ENCODE assay signal across 9 mouse cellular contexts in the genomic region with DNA sequence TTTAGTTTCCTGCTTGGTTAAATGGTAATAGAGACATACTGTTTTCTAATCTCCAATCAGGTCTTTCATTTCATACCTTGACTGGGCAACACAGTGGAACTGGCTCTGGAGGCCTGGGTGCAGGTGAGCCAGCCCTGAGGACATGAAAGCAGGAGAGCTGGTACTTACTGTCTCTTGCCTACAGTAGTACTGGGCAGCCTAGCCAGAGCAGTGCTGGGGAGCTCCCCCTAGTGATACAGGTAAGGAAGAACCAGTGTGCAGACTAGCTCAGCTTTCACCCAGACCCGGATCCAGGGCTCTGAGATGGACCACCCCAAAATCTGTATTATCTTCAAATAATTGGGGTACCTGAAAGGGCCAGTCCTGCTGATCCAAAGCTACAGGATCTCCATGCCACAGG.
DNase-seq lines count a peak whose midpoint lies in the region; ATAC-seq and TF ChIP-seq lines count a peak whose summit lies in the region.
"Had no signal": no experiment of that assay in that cellular context is flagged by ENCODE, and none has a peak within 500 bp of the region (broad histone marks: within the 10 kb centered on the region; RNA-seq: fewer than 3 reads in every experiment).

No protein-coding gene starts in this region.

- peaks cover 5% of the 10 kb centered on the region; the same call in 1 of the 2 replicates for H3K36me3 ChIP-seq in forebrain, embryonic 12.5 days (replicated peaks)
- no peaks in the 10 kb centered on the region for H3K36me3 ChIP-seq in forebrain, embryonic 15.5 days
- H3K36me3 ChIP-seq in liver, postnatal 0 days (replicated peaks; ENCODE audit: insufficient read depth, low read length): no peaks in the 10 kb centered on the region

- TF ChIP-seq EP300 in liver, postnatal 0 days (IDR thresholded peaks at IDR 0.05; ENCODE audit: low read depth): no peak

- H3K4me2 ChIP-seq in forebrain, embryonic 12.5 days: no peak overlapping the region
- H3K4me2 ChIP-seq in forebrain, embryonic 15.5 days (replicated peaks): no peak overlapping the region
- H3K4me2 ChIP-seq in liver, postnatal 0 days (ENCODE audit: low read depth, low read length): no peak overlapping the region
- H3K4me2 ChIP-seq: midbrain, embryonic 12.5 days had no signal

- 52% methylated on average over 1 of the region's 1 CpGs for WGBS in forebrain, embryonic 12.5 days
- 64% methylated on average over 1 of the region's 1 CpGs for WGBS in forebrain, embryonic 15.5 days
- 68% methylated on average over 1 of the region's 1 CpGs for WGBS in liver, postnatal 0 days (ENCODE audit: insufficient replicate concordance)

- TF ChIP-seq CTCF in liver, postnatal 0 days (IDR thresholded peaks at IDR 0.05; ENCODE audit: low read depth): peak; percentile 47

- 0 out of 2 replicates have a peak, but pooled peaks have one; percentile 51 for ATAC-seq in forebrain, embryonic 12.5 days (ENCODE audit: low FRiP score)
- ATAC-seq in forebrain, embryonic 15.5 days (replicated peaks): no peak
- ATAC-seq in liver, postnatal 0 days: no peak

- no peak overlapping the region for H3K4me3 ChIP-seq in forebrain, embryonic 12.5 days (replicated peaks)
- no peak overlapping the region for H3K4me3 ChIP-seq in forebrain, embryonic 15.5 days
- no peak overlapping the region for H3K4me3 ChIP-seq in liver, postnatal 0 days (ENCODE audit: low read depth, low read length)
- H3K4me3 ChIP-seq: midbrain, embryonic 12.5 days had no signal

- no peak overlapping the region for H3K9ac ChIP-seq in forebrain, embryonic 12.5 days
- H3K9ac ChIP-seq in forebrain, embryonic 15.5 days (replicated peaks): no peak overlapping the region
- H3K9ac ChIP-seq in liver, postnatal 0 days (replicated peaks): no peak overlapping the region
- H3K9ac ChIP-seq: midbrain, embryonic 12.5 days had no signal

- no peaks in the 10 kb centered on the region for H3K9me3 ChIP-seq in forebrain, embryonic 12.5 days
- no peaks in the 10 kb centered on the region for H3K9me3 ChIP-seq in forebrain, embryonic 15.5 days
- no peaks in the 10 kb centered on the region for H3K9me3 ChIP-seq in liver, postnatal 0 days (ENCODE audit: low read length)
- H3K9me3 ChIP-seq: midbrain, embryonic 12.5 days had no signal

- H3K27me3 ChIP-seq in forebrain, embryonic 12.5 days: no peaks in the 10 kb centered on the region
- H3K27me3 ChIP-seq in forebrain, embryonic 15.5 days: no peaks in the 10 kb centered on the region
- H3K27me3 ChIP-seq in liver, postnatal 0 days (ENCODE audit: insufficient read depth, low read length): no peaks in the 10 kb centered on the region
- H3K27me3 ChIP-seq: midbrain, embryonic 12.5 days had no signal

- no peak overlapping the region for H3K27ac ChIP-seq in forebrain, embryonic 12.5 days
- no peak overlapping the region for H3K27ac ChIP-seq in forebrain, embryonic 15.5 days (replicated peaks)
- no peak overlapping the region for H3K27ac ChIP-seq in liver, postnatal 0 days (ENCODE audit: low read depth)
- H3K27ac ChIP-seq: midbrain, embryonic 12.5 days had no signal

- H3K4me1 ChIP-seq in forebrain, embryonic 12.5 days: no peaks in the 10 kb centered on the region
- no peaks in the 10 kb centered on the region for H3K4me1 ChIP-seq in forebrain, embryonic 15.5 days
- no peaks in the 10 kb centered on the region for H3K4me1 ChIP-seq in liver, postnatal 0 days (ENCODE audit: insufficient read depth)
- H3K4me1 ChIP-seq: midbrain, embryonic 12.5 days had no signal

- peak; percentile 5 for DNase-seq in 416B (ENCODE audit: low read depth)
- DNase-seq in cerebellum, postnatal 10 days: peak; percentile 34 to 47
- no peak for DNase-seq in liver, postnatal 0 days
- no peak for DNase-seq in adrenal gland, adult 18-20 months (ENCODE audit: low spot score in 2 of 2)
- no peak for DNase-seq in heart, adult 9 months (ENCODE audit: low spot score in 2 of 2)
- no peak for DNase-seq in adrenal gland, postnatal 14 days

Comparison
In these comparisons a context has a peak if more than half of its experiments do, and no peak if none do; other contexts are left out.
1. DNase-seq: peak in 416B (single experiment) and cerebellum, postnatal 10 days (2 of 2); none in liver, postnatal 0 days (single experiment), adrenal gland, adult 18-20 months (0 of 2), heart, adult 9 months (0 of 2) and adrenal gland, postnatal 14 days (single experiment).